Mouse (Mus musculus): ENCODE results near the gene Maml3. TPM values are rescaled to one million over a fixed set of nuclear protein-coding genes. Genes with fewer than 3 reads are reported as not detected.

The Maml3 gene
- polyA plus RNA-seq, 1 experiment from 2014 or later, result 8.5 TPM

- Histone ChIP-seq H3K4me3 (ENCODE audit: low read length) (no peak overlapping the region), H3K4me2 (ENCODE audit: low read depth, low read length) (no peak overlapping the region), H3K36me3 (ENCODE audit: control insufficient read depth, insufficient read depth, low read length) (peaks cover 7% of the 10 kb centered on the region), H3K9ac (ENCODE audit: low read length) (no peak overlapping the region), H3K4me1 (replicated peaks; ENCODE audit: control insufficient read depth, insufficient read depth, low read length) (peaks cover 9% of the 10 kb centered on the region; the same call in 1 of the 2 replicates), H3K27ac (ENCODE audit: low read length) (no peak overlapping the region), H3K9me3 (ENCODE audit: control insufficient read depth, low read length) (no peaks in the 10 kb centered on the region), H3K27me3 (ENCODE audit: control insufficient read depth, insufficient read depth, low read depth, low read length) (no peaks in the 10 kb centered on the region)
- no peak for ATAC-seq (ENCODE audit: low read depth)
- WGBS, result 70% methylated on average over 3 of the region's 3 CpGs
Observed at GRCm38 (mm10) chr3:51695713-51696112, 409.2 kb downstream of the Maml3 start.

- WGBS, result 85% methylated on average over 14 of the region's 14 CpGs
- no peaks in the 10 kb centered on the region for H3K9me3 ChIP-seq (ENCODE audit: control insufficient read depth, low read length)
- no peaks in the 10 kb centered on the region for H3K27me3 ChIP-seq (ENCODE audit: control insufficient read depth, insufficient read depth, low read depth, low read length)
- peaks cover 18% of the 10 kb centered on the region for H3K36me3 ChIP-seq (ENCODE audit: control insufficient read depth, insufficient read depth, low read length)
- H3K4me3 ChIP-seq (ENCODE audit: low read length), result no peak overlapping the region
- H3K4me2 ChIP-seq (ENCODE audit: low read depth, low read length), result no peak overlapping the region
- ATAC-seq (ENCODE audit: low read depth), result no peak
- no peak overlapping the region for H3K27ac ChIP-seq (ENCODE audit: low read length)
- no peaks in the 10 kb centered on the region for H3K4me1 ChIP-seq (replicated peaks; ENCODE audit: control insufficient read depth, insufficient read depth, low read length)
- H3K9ac ChIP-seq (ENCODE audit: low read length), result no peak overlapping the region
Observed at GRCm38 (mm10) chr3:51694576-51694975, 410.3 kb downstream of the Maml3 start.

DNA sequence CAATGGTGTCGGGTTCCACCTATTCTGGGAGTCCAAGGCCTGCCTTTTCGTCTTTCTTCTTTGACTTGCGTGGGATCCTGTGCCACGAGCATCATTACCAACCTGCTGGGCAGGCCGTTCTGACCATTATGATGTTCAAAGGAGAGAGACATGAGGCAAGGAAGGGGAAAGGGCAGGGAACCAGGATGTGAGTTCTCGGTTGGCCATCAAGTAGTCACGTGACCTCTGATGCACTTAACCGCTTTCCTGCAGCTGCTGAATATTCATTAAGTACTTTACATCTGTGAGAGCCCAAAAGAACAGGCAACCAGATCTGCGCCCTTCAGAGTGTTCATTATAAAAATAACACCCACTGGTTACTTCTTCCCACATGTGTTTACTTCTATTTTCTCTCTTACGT is 411.7 kb downstream of the Maml3 start:
- no peak overlapping the region for H3K4me3 ChIP-seq (ENCODE audit: low read length)
- H3K9ac ChIP-seq (ENCODE audit: low read length), result no peak overlapping the region
- no peaks in the 10 kb centered on the region for H3K27me3 ChIP-seq (ENCODE audit: control insufficient read depth, insufficient read depth, low read depth, low read length)
- 91% methylated on average over 10 of the region's 10 CpGs for WGBS
- no peak for ATAC-seq (ENCODE audit: low read depth)
- H3K9me3 ChIP-seq (ENCODE audit: control insufficient read depth, low read length), result no peaks in the 10 kb centered on the region
- peaks cover 28% of the 10 kb centered on the region for H3K36me3 ChIP-seq (ENCODE audit: control insufficient read depth, insufficient read depth, low read length)
- no peak overlapping the region for H3K4me2 ChIP-seq (ENCODE audit: low read depth, low read length)
- no peaks in the 10 kb centered on the region for H3K4me1 ChIP-seq (replicated peaks; ENCODE audit: control insufficient read depth, insufficient read depth, low read length)
- H3K27ac ChIP-seq (ENCODE audit: low read length), result no peak overlapping the region

DNA sequence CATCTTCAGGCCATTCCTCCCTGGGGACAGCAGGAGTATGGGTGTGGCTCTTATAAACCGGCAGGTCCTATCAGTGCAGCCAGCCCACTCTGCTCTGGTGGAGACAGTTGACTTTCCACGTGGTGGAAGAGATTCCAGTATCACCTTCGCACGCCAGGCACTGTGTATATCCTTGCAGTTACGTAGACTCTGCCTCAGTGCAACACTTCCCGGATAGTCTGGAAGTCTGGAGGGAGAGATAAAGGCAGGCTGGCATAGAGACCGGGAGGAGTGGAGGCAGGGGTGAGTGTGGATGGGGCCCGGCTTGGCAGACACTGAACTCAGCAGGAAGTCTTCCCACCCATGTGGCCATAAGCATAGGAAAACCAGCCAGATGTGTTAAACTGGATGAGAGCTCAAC is 416.2 kb downstream of the Maml3 start:
- H3K36me3 ChIP-seq (ENCODE audit: control insufficient read depth, insufficient read depth, low read length), result peaks cover 32% of the 10 kb centered on the region
- 80% methylated on average over 8 of the region's 8 CpGs for WGBS
- ATAC-seq (ENCODE audit: low read depth), result peak; percentile 23; the same call in 1 of the 2 replicates

DNA sequence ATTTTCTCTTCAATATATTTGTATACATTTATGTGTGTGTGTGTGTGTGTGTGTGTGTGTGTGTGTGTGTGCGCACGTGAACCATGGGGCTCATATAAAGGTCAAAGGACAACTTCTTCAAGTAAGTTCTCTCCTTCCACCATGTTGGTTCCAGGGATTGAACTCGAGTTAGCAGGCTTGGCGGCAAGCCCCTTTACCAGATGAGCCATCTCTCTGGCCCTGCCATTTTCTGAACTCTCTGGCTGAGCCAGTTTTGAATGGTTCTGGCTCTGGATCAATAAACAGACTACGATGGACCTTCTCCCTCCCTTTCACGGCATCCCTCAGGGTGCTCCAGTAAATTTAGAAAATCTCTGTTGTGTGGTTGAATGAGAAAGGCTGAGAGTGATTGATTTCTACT is 418.1 kb downstream of the Maml3 start:
- Histone ChIP-seq H3K36me3 (ENCODE audit: control insufficient read depth, insufficient read depth, low read length) (peaks cover 25% of the 10 kb centered on the region), H3K9ac (ENCODE audit: low read length) (no peak overlapping the region), H3K27ac (ENCODE audit: low read length) (no peak overlapping the region), H3K9me3 (ENCODE audit: control insufficient read depth, low read length) (no peaks in the 10 kb centered on the region), H3K4me1 (replicated peaks; ENCODE audit: control insufficient read depth, insufficient read depth, low read length) (no peaks in the 10 kb centered on the region), H3K27me3 (ENCODE audit: control insufficient read depth, insufficient read depth, low read depth, low read length) (no peaks in the 10 kb centered on the region), H3K4me3 (ENCODE audit: low read length) (no peak overlapping the region), H3K4me2 (ENCODE audit: low read depth, low read length) (no peak overlapping the region)
- WGBS, result 78% methylated on average over 6 of the region's 6 CpGs
- ATAC-seq (ENCODE audit: low read depth), result no peak

More for the DNA sequence above, 416.2 kb downstream of the Maml3 start:
- Histone ChIP-seq H3K4me3 (ENCODE audit: low read length) (no peak overlapping the region), H3K27ac (ENCODE audit: low read length) (no peak overlapping the region), H3K9ac (ENCODE audit: low read length) (no peak overlapping the region), H3K27me3 (ENCODE audit: control insufficient read depth, insufficient read depth, low read depth, low read length) (no peaks in the 10 kb centered on the region), H3K4me1 (replicated peaks; ENCODE audit: control insufficient read depth, insufficient read depth, low read length) (no peaks in the 10 kb centered on the region), H3K9me3 (ENCODE audit: control insufficient read depth, low read length) (no peaks in the 10 kb centered on the region), H3K4me2 (ENCODE audit: low read depth, low read length) (no peak overlapping the region)

DNA sequence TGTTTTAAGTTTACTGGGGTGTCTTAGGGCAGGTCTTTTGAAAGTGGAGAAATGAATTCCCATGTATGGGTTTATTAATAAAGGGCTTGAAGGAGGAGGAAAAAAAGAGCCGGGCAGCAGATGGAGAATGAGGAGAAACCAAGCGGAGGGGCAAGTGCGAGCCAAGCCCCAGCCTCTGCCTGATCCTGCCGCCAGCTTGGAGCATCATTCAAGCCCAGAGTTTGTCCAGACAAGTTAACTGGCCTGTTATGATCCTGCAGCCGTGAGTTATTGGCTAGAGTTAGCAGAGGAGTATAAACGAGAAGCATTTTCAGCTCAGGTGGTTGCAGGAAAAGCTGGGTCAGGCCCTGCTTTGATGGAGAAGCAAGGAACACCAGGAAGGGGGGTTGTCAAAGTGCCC is 418.6 kb downstream of the Maml3 start:
- no peak overlapping the region for H3K27ac ChIP-seq (ENCODE audit: low read length)
- ATAC-seq (ENCODE audit: low read depth), result no peak

GRCm38 (mm10) chr3:51685539-51685938 is 419.3 kb downstream of the Maml3 start:
- no peak overlapping the region for H3K4me2 ChIP-seq (ENCODE audit: low read depth, low read length)
- no peak overlapping the region for H3K9ac ChIP-seq (ENCODE audit: low read length)
- ATAC-seq (ENCODE audit: low read depth), result no peak
- H3K9me3 ChIP-seq (ENCODE audit: control insufficient read depth, low read length), result no peaks in the 10 kb centered on the region
- H3K4me3 ChIP-seq (ENCODE audit: low read length), result no peak overlapping the region
- no peaks in the 10 kb centered on the region for H3K4me1 ChIP-seq (replicated peaks; ENCODE audit: control insufficient read depth, insufficient read depth, low read length)
- WGBS, result 92% methylated on average over 6 of the region's 6 CpGs
- H3K27me3 ChIP-seq (ENCODE audit: control insufficient read depth, insufficient read depth, low read depth, low read length), result no peaks in the 10 kb centered on the region
- no peak overlapping the region for H3K27ac ChIP-seq (ENCODE audit: low read length)
- H3K36me3 ChIP-seq (ENCODE audit: control insufficient read depth, insufficient read depth, low read length), result peaks cover 23% of the 10 kb centered on the region

More for the DNA sequence above, 418.6 kb downstream of the Maml3 start:
- Histone ChIP-seq H3K4me3 (ENCODE audit: low read length) (no peak overlapping the region), H3K9me3 (ENCODE audit: control insufficient read depth, low read length) (no peaks in the 10 kb centered on the region), H3K27me3 (ENCODE audit: control insufficient read depth, insufficient read depth, low read depth, low read length) (no peaks in the 10 kb centered on the region), H3K4me2 (ENCODE audit: low read depth, low read length) (no peak overlapping the region), H3K9ac (ENCODE audit: low read length) (no peak overlapping the region), H3K4me1 (replicated peaks; ENCODE audit: control insufficient read depth, insufficient read depth, low read length) (no peaks in the 10 kb centered on the region), H3K36me3 (ENCODE audit: control insufficient read depth, insufficient read depth, low read length) (peaks cover 25% of the 10 kb centered on the region)
- WGBS, result 90% methylated on average over 6 of the region's 6 CpGs

GRCm38 (mm10) chr3:51674963-51675362 is 429.9 kb downstream of the Maml3 start:
- Histone ChIP-seq H3K4me1 (replicated peaks; ENCODE audit: control insufficient read depth, insufficient read depth, low read length) (no peaks in the 10 kb centered on the region), H3K27me3 (ENCODE audit: control insufficient read depth, insufficient read depth, low read depth, low read length) (no peaks in the 10 kb centered on the region), H3K9me3 (ENCODE audit: control insufficient read depth, low read length) (no peaks in the 10 kb centered on the region), H3K4me3 (ENCODE audit: low read length) (no peak overlapping the region), H3K27ac (ENCODE audit: low read length) (no peak overlapping the region), H3K9ac (ENCODE audit: low read length) (no peak overlapping the region), H3K4me2 (ENCODE audit: low read depth, low read length) (no peak overlapping the region), H3K36me3 (ENCODE audit: control insufficient read depth, insufficient read depth, low read length) (no peaks in the 10 kb centered on the region)
- no peak for ATAC-seq (ENCODE audit: low read depth)
- 75% methylated on average over 3 of the region's 3 CpGs for WGBS

GRCm38 (mm10) chr3:51673408-51674086 is 431.3 kb downstream of the Maml3 start:
- H3K9me3 ChIP-seq (ENCODE audit: control insufficient read depth, low read length), result no peaks in the 10 kb centered on the region
- no peak overlapping the region for H3K27ac ChIP-seq (ENCODE audit: low read length)
- WGBS, result 64% methylated on average over 21 of the region's 21 CpGs
- H3K4me1 ChIP-seq (replicated peaks; ENCODE audit: control insufficient read depth, insufficient read depth, low read length), result no peaks in the 10 kb centered on the region; the same call in 1 of the 2 replicates
- no peak overlapping the region for H3K4me3 ChIP-seq (ENCODE audit: low read length)
- ATAC-seq (ENCODE audit: low read depth), result peak; percentile 59
- no peaks in the 10 kb centered on the region for H3K27me3 ChIP-seq (ENCODE audit: control insufficient read depth, insufficient read depth, low read depth, low read length)
- no peaks in the 10 kb centered on the region for H3K36me3 ChIP-seq (ENCODE audit: control insufficient read depth, insufficient read depth, low read length)
- H3K4me2 ChIP-seq (ENCODE audit: low read depth, low read length), result no peak overlapping the region
- H3K9ac ChIP-seq (ENCODE audit: low read length), result no peak overlapping the region

Data from lung, embryonic 16.5 days (tissue).